Mouse (Mus musculus) natural killer cell, adult 2 months (primary cell): ENCODE results near the gene Tmem203.
A peak's percentile ranks its signal among the peaks of the same experiment; 100 is the strongest.

Experiments used
- DNase-seq, 2 experiments: peaks; one replicate each; pipeline ENCODE4 v3.0.0; 2022; ENCODE audit warnings: low spot score in 2 of 2

The Tmem203 gene

GRCm38 (mm10) chr2:25263623-25264285, 8.5 kb downstream of the Tmem203 start:
- no peak for DNase-seq

GRCm38 (mm10) chr2:25264286-25264660, 9.0 kb downstream of the Tmem203 start:
- no peak for DNase-seq

- DNase-seq = no peak
Observed at GRCm38 (mm10) chr2:25264851-25265250, 9.6 kb downstream of the Tmem203 start.

GRCm38 (mm10) chr2:25265897-25266656, 10.8 kb downstream of the Tmem203 start:
- no peak for DNase-seq

GRCm38 (mm10) chr2:25266720-25267119, 11.5 kb downstream of the Tmem203 start:
- DNase-seq = no peak

- no peak for DNase-seq
Observed at GRCm38 (mm10) chr2:25267241-25267640, 12.0 kb downstream of the Tmem203 start.

- DNase-seq = no peak
Observed at GRCm38 (mm10) chr2:25267746-25268309, 12.6 kb downstream of the Tmem203 start.

GRCm38 (mm10) chr2:25271827-25272511, 16.7 kb downstream of the Tmem203 start, which contains the start of the genes Ssna1 and Anapc2:
Gene Ssna1 (minus strand): TSS chr2:25272438.
Gene Anapc2 (plus strand): TSS chr2:25272478.
- DNase-seq = peak; percentile 96 to 97

GRCm38 (mm10) chr2:25272515-25272914, 17.3 kb downstream of the Tmem203 start:
- DNase-seq = no peak

GRCm38 (mm10) chr2:25273010-25273409, 17.8 kb downstream of the Tmem203 start:
- DNase-seq = no peak

- DNase-seq = peak; percentile 79 to 86
Observed at GRCm38 (mm10) chr2:25278928-25279882, 24.0 kb downstream of the Tmem203 start.

- no peak for DNase-seq
Observed at GRCm38 (mm10) chr2:25285551-25285950, 30.3 kb downstream of the Tmem203 start.

GRCm38 (mm10) chr2:25286314-25286713, 31.1 kb downstream of the Tmem203 start:
- no peak for DNase-seq

GRCm38 (mm10) chr2:25286837-25287636, 31.8 kb downstream of the Tmem203 start:
- no peak for DNase-seq

GRCm38 (mm10) chr2:25287927-25288649, 32.8 kb downstream of the Tmem203 start, which contains the start of gene Tmem210:
Gene Tmem210 (plus strand): TSS chr2:25288145.
- DNase-seq = no peak

GRCm38 (mm10) chr2:25288734-25289345, 33.6 kb downstream of the Tmem203 start:
- DNase-seq = no peak

- DNase-seq = no peak
Observed at GRCm38 (mm10) chr2:25289651-25290050, 34.4 kb downstream of the Tmem203 start, which contains the start of gene Lrrc26. Gene Lrrc26 (plus strand): TSS chr2:25289915.

GRCm38 (mm10) chr2:25290101-25290815, 35.0 kb downstream of the Tmem203 start:
- DNase-seq = no peak
